Mouse (Mus musculus): Measurements from ENCODE around the gene Uchl4. TPM values are rescaled to one million over a fixed set of nuclear protein-coding genes. Genes with fewer than 3 reads are reported as not detected.

The Uchl4 gene
- polyA plus RNA-seq, 1 experiment: 0.89 TPM

GRCm38 (mm10) chr9:64231171-64231570, 3.8 kb upstream of the Uchl4 start:
- no peaks in the 10 kb centered on the region; the same call in 1 of the 2 replicates for H3K4me1 ChIP-seq (ENCODE audit: control insufficient read depth, insufficient read depth, low read length)
- no peaks in the 10 kb centered on the region for H3K36me3 ChIP-seq (ENCODE audit: control insufficient read depth, insufficient read depth, low read length)
- H3K4me3 ChIP-seq (ENCODE audit: control insufficient read depth, low read depth, low read length): no peak overlapping the region
- peak overlapping the region; percentile 39 for H3K27ac ChIP-seq (ENCODE audit: control insufficient read depth, insufficient read depth, low read depth, low read length)
- no peaks in the 10 kb centered on the region for H3K27me3 ChIP-seq (ENCODE audit: control insufficient read depth, insufficient read depth, low read length)
- no peak for TF ChIP-seq CTCF (IDR thresholded peaks at IDR 0.05; ENCODE audit: control insufficient read depth, insufficient read depth, insufficient replicate concordance, low read depth, low read length)
- no peak for TF ChIP-seq POLR2A (IDR thresholded peaks at IDR 0.05; ENCODE audit: control insufficient read depth, low read depth, low read length)

- H3K36me3 ChIP-seq (ENCODE audit: control insufficient read depth, insufficient read depth, low read length): no peaks in the 10 kb centered on the region
- no peaks in the 10 kb centered on the region; the same call in 1 of the 2 replicates for H3K4me1 ChIP-seq (ENCODE audit: control insufficient read depth, insufficient read depth, low read length)
- no peak overlapping the region for H3K4me3 ChIP-seq (ENCODE audit: control insufficient read depth, low read depth, low read length)
- TF ChIP-seq CTCF (IDR thresholded peaks at IDR 0.05; ENCODE audit: control insufficient read depth, insufficient read depth, insufficient replicate concordance, low read depth, low read length) (no peak), POLR2A (IDR thresholded peaks at IDR 0.05; ENCODE audit: control insufficient read depth, low read depth, low read length) (no peak)
- peak overlapping the region; percentile 44; the same call in 1 of the 2 replicates for H3K27ac ChIP-seq (ENCODE audit: control insufficient read depth, insufficient read depth, low read depth, low read length)
- no peaks in the 10 kb centered on the region for H3K27me3 ChIP-seq (ENCODE audit: control insufficient read depth, insufficient read depth, low read length)
Observed at GRCm38 (mm10) chr9:64231674-64232073, 3.3 kb upstream of the Uchl4 start.

- no peaks in the 10 kb centered on the region for H3K27me3 ChIP-seq (ENCODE audit: control insufficient read depth, insufficient read depth, low read length)
- H3K4me1 ChIP-seq (ENCODE audit: control insufficient read depth, insufficient read depth, low read length): no peaks in the 10 kb centered on the region; the same call in 1 of the 2 replicates
- no peaks in the 10 kb centered on the region for H3K36me3 ChIP-seq (ENCODE audit: control insufficient read depth, insufficient read depth, low read length)
- TF ChIP-seq POLR2A (IDR thresholded peaks at IDR 0.05; ENCODE audit: control insufficient read depth, low read depth, low read length): no peak
- no peak for TF ChIP-seq CTCF (IDR thresholded peaks at IDR 0.05; ENCODE audit: control insufficient read depth, insufficient read depth, insufficient replicate concordance, low read depth, low read length)
- no peak overlapping the region for H3K4me3 ChIP-seq (ENCODE audit: control insufficient read depth, low read depth, low read length)
- peak overlapping the region; percentile 44; the same call in 1 of the 2 replicates for H3K27ac ChIP-seq (ENCODE audit: control insufficient read depth, insufficient read depth, low read depth, low read length)
Observed at GRCm38 (mm10) chr9:64232257-64232957, 2.6 kb upstream of the Uchl4 start.

- Histone ChIP-seq H3K36me3 (ENCODE audit: control insufficient read depth, insufficient read depth, low read length) (no peaks in the 10 kb centered on the region), H3K4me3 (ENCODE audit: control insufficient read depth, low read depth, low read length) (no peak overlapping the region), H3K27me3 (ENCODE audit: control insufficient read depth, insufficient read depth, low read length) (no peaks in the 10 kb centered on the region), H3K4me1 (ENCODE audit: control insufficient read depth, insufficient read depth, low read length) (no peaks in the 10 kb centered on the region; the same call in 1 of the 2 replicates), H3K27ac (ENCODE audit: control insufficient read depth, insufficient read depth, low read depth, low read length) (no peak overlapping the region)
- TF ChIP-seq CTCF (IDR thresholded peaks at IDR 0.05; ENCODE audit: control insufficient read depth, insufficient read depth, insufficient replicate concordance, low read depth, low read length) (no peak), POLR2A (IDR thresholded peaks at IDR 0.05; ENCODE audit: control insufficient read depth, low read depth, low read length) (no peak)
Observed at GRCm38 (mm10) chr9:64233656-64234055, 1.3 kb upstream of the Uchl4 start.

GRCm38 (mm10) chr9:64236056-64236455, 1.1 kb downstream of the Uchl4 start:
- no peaks in the 10 kb centered on the region for H3K27me3 ChIP-seq (ENCODE audit: control insufficient read depth, insufficient read depth, low read length)
- no peak for TF ChIP-seq POLR2A (IDR thresholded peaks at IDR 0.05; ENCODE audit: control insufficient read depth, low read depth, low read length)
- no peak for TF ChIP-seq CTCF (IDR thresholded peaks at IDR 0.05; ENCODE audit: control insufficient read depth, insufficient read depth, insufficient replicate concordance, low read depth, low read length)
- H3K4me1 ChIP-seq (ENCODE audit: control insufficient read depth, insufficient read depth, low read length): no peaks in the 10 kb centered on the region
- no peak overlapping the region for H3K4me3 ChIP-seq (ENCODE audit: control insufficient read depth, low read depth, low read length)
- H3K36me3 ChIP-seq (ENCODE audit: control insufficient read depth, insufficient read depth, low read length): no peaks in the 10 kb centered on the region
- H3K27ac ChIP-seq (ENCODE audit: control insufficient read depth, insufficient read depth, low read depth, low read length): no peak overlapping the region

GRCm38 (mm10) chr9:64240116-64240515, 5.1 kb downstream of the Uchl4 start:
- Histone ChIP-seq H3K4me1 (ENCODE audit: control insufficient read depth, insufficient read depth, low read length) (no peaks in the 10 kb centered on the region), H3K27ac (ENCODE audit: control insufficient read depth, insufficient read depth, low read depth, low read length) (no peak overlapping the region), H3K27me3 (ENCODE audit: control insufficient read depth, insufficient read depth, low read length) (no peaks in the 10 kb centered on the region), H3K4me3 (ENCODE audit: control insufficient read depth, low read depth, low read length) (no peak overlapping the region), H3K36me3 (ENCODE audit: control insufficient read depth, insufficient read depth, low read length) (no peaks in the 10 kb centered on the region)
- TF ChIP-seq CTCF (IDR thresholded peaks at IDR 0.05; ENCODE audit: control insufficient read depth, insufficient read depth, insufficient replicate concordance, low read depth, low read length): no peak
- no peak for TF ChIP-seq POLR2A (IDR thresholded peaks at IDR 0.05; ENCODE audit: control insufficient read depth, low read depth, low read length)

- Histone ChIP-seq H3K27me3 (ENCODE audit: control insufficient read depth, insufficient read depth, low read length) (no peaks in the 10 kb centered on the region), H3K4me1 (ENCODE audit: control insufficient read depth, insufficient read depth, low read length) (no peaks in the 10 kb centered on the region), H3K4me3 (ENCODE audit: control insufficient read depth, low read depth, low read length) (no peak overlapping the region), H3K36me3 (ENCODE audit: control insufficient read depth, insufficient read depth, low read length) (no peaks in the 10 kb centered on the region), H3K27ac (ENCODE audit: control insufficient read depth, insufficient read depth, low read depth, low read length) (no peak overlapping the region)
- TF ChIP-seq CTCF (IDR thresholded peaks at IDR 0.05; ENCODE audit: control insufficient read depth, insufficient read depth, insufficient replicate concordance, low read depth, low read length): no peak
- TF ChIP-seq POLR2A (IDR thresholded peaks at IDR 0.05; ENCODE audit: control insufficient read depth, low read depth, low read length): no peak
Observed at GRCm38 (mm10) chr9:64240681-64241080, 5.7 kb downstream of the Uchl4 start.
